Mouse (Mus musculus) forebrain, embryonic 11.5 days (tissue): ENCODE measurements around the gene Zzef1. TPM values are rescaled to one million over a fixed set of nuclear protein-coding genes. Genes with fewer than 3 reads are reported as not detected.

ENCODE experiments used
- ATAC-seq: fragments of 200-750 bp; cut with Nextera tagmentation; replicated peaks from 2 replicates; pipeline ENCODE4 v1.8.0; 2017; ENCODE audit warnings: moderate TSS enrichment; ENCODE audit not compliant: low FRiP score
- DNase-seq: peaks from one replicate; pipeline ENCODE4 v3.0.0-alpha.2; 2017; ENCODE audit warnings: low spot score
- H3K27ac ChIP-seq: fragments of 300-500 bp; sonication (generic); 2 replicates; pipeline ENCODE4 v1.5.1; 2014; ENCODE audit warnings: low read depth, low read length
- H3K27me3 ChIP-seq: fragments of 300-500 bp; sonication (generic); 2 replicates; pipeline ENCODE4 v1.6.1; 2014; ENCODE audit warnings: mild to moderate bottlenecking, low read length, mixed read lengths; ENCODE audit not compliant: control insufficient read depth, insufficient read depth
- H3K36me3 ChIP-seq: fragments of 300-500 bp; sonication (generic); 2 replicates; pipeline ENCODE4 v1.6.1; 2014; ENCODE audit warnings: mild to moderate bottlenecking, low read length, moderate library complexity, mixed read lengths; ENCODE audit not compliant: control insufficient read depth, insufficient read depth
- H3K4me1 ChIP-seq: fragments of 300-500 bp; sonication (generic); replicated peaks from 2 replicates; pipeline ENCODE4 v1.6.1; 2014; ENCODE audit warnings: low read length, mixed read lengths; ENCODE audit not compliant: control insufficient read depth, insufficient read depth
- H3K4me2 ChIP-seq: fragments of 300-500 bp; sonication (generic); 2 replicates; pipeline ENCODE4 v1.6.1; 2014; ENCODE audit warnings: low read depth, mild to moderate bottlenecking, low read length, moderate library complexity, mixed read lengths; ENCODE audit not compliant: severe bottlenecking
- H3K4me3 ChIP-seq: fragments of 300-500 bp; sonication (generic); 2 replicates; pipeline ENCODE4 v1.5.1; 2014; ENCODE audit warnings: low read depth, low read length
- H3K9ac ChIP-seq: fragments of 300-500 bp; sonication (generic); 2 replicates; pipeline ENCODE4 v1.6.1; 2014; ENCODE audit warnings: low read length
- H3K9me3 ChIP-seq: fragments of 300-500 bp; sonication (generic); 2 replicates; pipeline ENCODE4 v1.6.1; 2016; ENCODE audit warnings: low read length, mixed read lengths; ENCODE audit not compliant: control insufficient read depth
- WGBS: fragments of 180-500 bp; shearing (Covaris S2); extraction: QIAGEN DNeasy Blood & Tissue Kit; methylation state at CpG from one replicate; pipeline ENCODE4 v1.1.7; 2014; 5-methylcytosine and 5-hydroxymethylcytosine counted together
- polyA plus RNA-seq: library from polyadenylated mRNA; unstranded; fragments of >200 nt; fragmentation: Nextera tagmentation; extraction: Ambion mirVana; gene quantifications from 2 replicates; pipeline ENCODE4 v1.2.1, GENCODE M21; 2014

The Zzef1 gene
- polyA plus RNA-seq, 1 experiment from 2014 or later: 11.0 TPM

DNA sequence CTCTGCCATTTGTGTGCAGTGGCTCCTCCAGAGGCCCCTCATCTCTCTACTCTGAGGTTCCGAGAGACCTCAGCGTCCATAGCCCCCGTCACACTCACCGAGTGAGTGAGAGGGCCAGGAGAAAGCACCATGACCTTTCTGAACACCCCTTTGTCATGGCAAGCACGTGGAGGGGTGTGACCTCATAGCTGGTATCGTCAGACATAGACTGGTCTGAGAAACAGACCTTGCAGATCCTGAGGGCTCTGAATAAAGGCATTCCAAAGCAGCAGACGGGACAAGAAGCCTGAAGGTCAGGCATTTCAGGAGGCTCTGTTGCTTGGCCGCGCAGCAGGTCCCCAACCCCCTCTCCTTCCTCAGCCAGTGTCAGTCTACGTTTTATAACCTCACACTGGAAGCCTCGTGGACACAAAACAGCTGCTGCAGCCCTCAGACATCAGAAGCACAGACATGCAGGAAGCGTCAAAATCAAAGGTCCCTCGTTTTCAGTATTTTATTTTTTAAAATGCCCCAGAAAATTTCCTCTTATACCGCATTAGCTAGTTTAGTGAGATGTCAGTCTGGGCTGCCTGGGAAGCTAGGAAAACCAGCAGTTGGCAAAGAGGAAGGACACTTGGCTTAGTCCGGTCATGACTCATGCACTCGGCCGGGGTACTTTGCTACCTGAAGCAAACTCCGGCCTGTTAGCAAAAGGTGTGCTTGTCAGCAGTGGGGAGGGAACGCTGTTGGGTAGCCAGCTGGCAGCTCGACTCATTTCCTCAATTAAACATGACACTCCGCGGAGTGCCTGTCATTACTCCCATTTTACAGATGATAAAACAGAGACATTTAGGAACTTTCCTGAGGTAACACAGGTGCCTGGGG lies 155.3 kb downstream of the Zzef1 start:
- H3K9ac ChIP-seq: no peak overlapping the region
- no peak overlapping the region for H3K27ac ChIP-seq
- H3K9me3 ChIP-seq: no peaks in the 10 kb centered on the region
- DNase-seq (no peak), ATAC-seq (no peak)
- H3K27me3 ChIP-seq: no peaks in the 10 kb centered on the region
- 72% methylated on average over 22 of the region's 22 CpGs for WGBS
- H3K4me1 ChIP-seq: no peaks in the 10 kb centered on the region
- H3K4me2 ChIP-seq: no peak overlapping the region
- H3K36me3 ChIP-seq: no peaks in the 10 kb centered on the region
- no peak overlapping the region for H3K4me3 ChIP-seq

DNA sequence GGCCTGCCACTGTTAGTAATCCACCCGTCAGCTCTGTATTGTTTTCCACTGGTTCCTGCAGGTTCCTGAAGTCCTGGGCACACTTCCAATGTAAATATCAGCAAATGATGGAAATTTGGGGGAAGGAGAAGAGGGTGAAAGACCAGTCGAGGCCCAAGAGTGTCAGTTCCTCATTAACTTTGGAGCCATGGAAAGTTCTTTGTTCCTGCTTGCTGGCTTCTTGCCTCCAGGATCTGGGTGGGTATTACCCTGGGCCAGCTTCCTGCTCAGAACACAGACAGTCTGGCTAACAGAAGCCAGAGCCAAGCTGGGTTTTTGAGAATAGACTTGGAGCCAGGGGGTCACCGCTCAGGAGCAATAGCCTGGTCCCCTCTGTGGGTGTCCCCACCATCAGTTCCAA lies 156.2 kb downstream of the Zzef1 start:
- no peak overlapping the region for H3K9ac ChIP-seq
- DNase-seq (no peak), ATAC-seq (no peak)
- WGBS: 64% methylated on average over 3 of the region's 3 CpGs
- H3K27ac ChIP-seq: no peak overlapping the region
- no peaks in the 10 kb centered on the region for H3K9me3 ChIP-seq
- H3K4me1 ChIP-seq: no peaks in the 10 kb centered on the region
- H3K36me3 ChIP-seq: no peaks in the 10 kb centered on the region
- H3K27me3 ChIP-seq: no peaks in the 10 kb centered on the region
- H3K4me2 ChIP-seq: no peak overlapping the region
- H3K4me3 ChIP-seq: no peak overlapping the region

DNA sequence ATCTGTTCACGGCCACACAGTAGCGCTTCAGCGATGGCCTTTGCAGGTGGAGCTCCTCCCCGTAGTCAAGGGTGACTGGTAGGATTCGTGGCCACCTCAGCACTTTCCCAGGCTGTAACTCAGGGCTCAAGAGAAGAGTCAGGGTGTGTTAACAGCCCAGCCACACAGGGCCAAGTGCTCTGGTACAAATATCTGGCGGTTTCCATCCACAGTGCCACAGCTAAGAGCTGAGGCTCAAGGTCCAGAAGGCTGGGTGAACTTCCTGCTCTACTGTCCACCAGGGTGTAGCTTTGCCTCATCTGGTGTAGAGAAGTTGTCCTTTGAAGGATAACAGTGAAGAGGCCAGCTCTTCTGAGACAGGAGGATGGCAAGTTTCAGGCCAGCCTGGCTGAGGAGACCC lies 156.7 kb downstream of the Zzef1 start:
- no peaks in the 10 kb centered on the region for H3K9me3 ChIP-seq
- H3K36me3 ChIP-seq: no peaks in the 10 kb centered on the region
- no peaks in the 10 kb centered on the region for H3K4me1 ChIP-seq
- ATAC-seq (no peak), DNase-seq (no peak)
- WGBS: 93% methylated on average over 6 of the region's 6 CpGs
- no peak overlapping the region for H3K27ac ChIP-seq
- no peaks in the 10 kb centered on the region for H3K27me3 ChIP-seq
- H3K4me3 ChIP-seq: no peak overlapping the region
- no peak overlapping the region for H3K4me2 ChIP-seq
- H3K9ac ChIP-seq: no peak overlapping the region

DNA sequence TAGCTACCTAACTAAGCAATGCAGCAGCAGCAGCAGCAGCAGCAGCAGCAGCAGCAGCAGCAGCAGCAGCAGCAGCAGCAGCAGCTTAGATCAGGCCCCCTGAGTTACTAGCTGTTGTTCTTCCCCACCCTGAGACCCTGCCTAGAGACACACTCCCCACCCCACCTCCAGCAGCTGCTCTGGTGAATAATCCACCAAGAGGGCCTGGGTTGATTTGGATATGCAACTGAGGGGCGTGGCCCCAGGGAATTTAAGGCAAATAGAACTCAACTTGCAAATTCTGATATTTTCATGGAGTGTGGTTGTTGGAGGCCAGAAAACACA lies 157.1 kb downstream of the Zzef1 start:
- Histone ChIP-seq H3K9ac (no peak overlapping the region), H3K36me3 (no peaks in the 10 kb centered on the region), H3K9me3 (no peaks in the 10 kb centered on the region), H3K27ac (no peak overlapping the region), H3K4me3 (no peak overlapping the region), H3K27me3 (no peaks in the 10 kb centered on the region), H3K4me2 (no peak overlapping the region), H3K4me1 (no peaks in the 10 kb centered on the region)
- DNase-seq (no peak), ATAC-seq (no peak)
- WGBS: 83% methylated on average over 1 of the region's 1 CpGs

DNA sequence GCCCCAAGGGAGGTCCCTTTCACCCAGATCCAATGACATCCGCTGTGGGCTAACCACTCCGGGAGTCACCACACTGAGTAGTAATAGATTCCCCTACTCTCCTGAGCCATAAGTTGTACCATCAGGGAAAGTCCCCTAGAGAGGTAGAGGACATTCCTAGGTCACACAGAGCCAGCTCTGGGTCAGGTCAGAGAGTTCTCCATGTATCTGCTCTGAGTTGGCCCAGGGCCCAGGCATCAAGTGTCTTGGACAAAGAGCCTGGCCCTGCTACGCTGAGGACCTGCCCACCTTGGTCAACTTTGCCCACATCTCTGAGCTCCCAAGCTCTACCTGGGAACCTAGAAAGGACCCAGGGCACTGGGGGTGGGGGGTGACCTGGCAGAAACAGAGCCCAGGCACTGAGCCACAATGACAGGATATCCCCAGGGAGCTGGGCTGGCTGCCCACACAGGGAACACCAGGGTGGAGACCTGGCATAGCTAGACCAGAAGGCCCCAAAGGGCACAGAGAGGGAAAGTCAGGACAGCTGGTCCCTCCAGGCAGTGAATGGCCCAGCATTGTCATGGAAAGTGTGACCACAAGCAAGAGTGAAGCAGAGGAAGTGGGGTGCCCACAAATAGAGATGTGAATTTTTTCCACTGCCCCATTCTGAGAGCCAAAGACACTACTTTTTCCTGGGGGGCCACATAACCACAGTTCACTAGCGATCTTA lies 157.6 kb downstream of the Zzef1 start:
- WGBS: 90% methylated on average over 4 of the region's 4 CpGs
- H3K27me3 ChIP-seq: no peaks in the 10 kb centered on the region
- no peak for ATAC-seq
- no peaks in the 10 kb centered on the region for H3K36me3 ChIP-seq
- H3K9ac ChIP-seq: no peak overlapping the region
- no peak overlapping the region for H3K27ac ChIP-seq
- no peaks in the 10 kb centered on the region for H3K9me3 ChIP-seq
- no peaks in the 10 kb centered on the region for H3K4me1 ChIP-seq
- H3K4me2 ChIP-seq: no peak overlapping the region
- no peak for DNase-seq
- no peak overlapping the region for H3K4me3 ChIP-seq

DNA sequence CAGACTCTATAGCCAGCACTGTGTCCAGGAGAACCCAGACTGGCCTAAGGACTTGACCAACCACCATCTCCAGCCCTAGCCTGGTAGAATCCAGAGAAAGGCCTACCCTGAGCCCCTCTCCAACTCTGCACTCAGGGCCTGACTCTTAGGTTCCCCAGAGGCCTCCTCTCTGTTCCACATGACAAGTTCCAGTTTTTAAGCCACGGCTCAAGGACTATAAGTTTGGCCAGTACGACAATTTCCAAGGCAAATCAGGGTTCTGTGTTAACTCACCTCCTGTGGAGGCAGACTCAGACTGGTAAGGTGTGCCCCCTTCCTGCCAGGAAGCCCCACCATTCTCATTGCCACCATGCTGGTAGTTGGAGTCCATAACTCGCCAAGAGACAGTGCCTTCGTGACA lies 158.2 kb downstream of the Zzef1 start:
- H3K4me1 ChIP-seq: no peaks in the 10 kb centered on the region
- H3K4me2 ChIP-seq: no peak overlapping the region
- no peaks in the 10 kb centered on the region for H3K36me3 ChIP-seq
- DNase-seq (no peak), ATAC-seq (no peak)
- no peak overlapping the region for H3K9ac ChIP-seq
- H3K4me3 ChIP-seq: no peak overlapping the region
- 87% methylated on average over 4 of the region's 4 CpGs for WGBS
- no peak overlapping the region for H3K27ac ChIP-seq
- H3K9me3 ChIP-seq: no peaks in the 10 kb centered on the region
- H3K27me3 ChIP-seq: peaks cover under 1% of the 10 kb centered on the region; the same call in 1 of the 2 replicates

DNA sequence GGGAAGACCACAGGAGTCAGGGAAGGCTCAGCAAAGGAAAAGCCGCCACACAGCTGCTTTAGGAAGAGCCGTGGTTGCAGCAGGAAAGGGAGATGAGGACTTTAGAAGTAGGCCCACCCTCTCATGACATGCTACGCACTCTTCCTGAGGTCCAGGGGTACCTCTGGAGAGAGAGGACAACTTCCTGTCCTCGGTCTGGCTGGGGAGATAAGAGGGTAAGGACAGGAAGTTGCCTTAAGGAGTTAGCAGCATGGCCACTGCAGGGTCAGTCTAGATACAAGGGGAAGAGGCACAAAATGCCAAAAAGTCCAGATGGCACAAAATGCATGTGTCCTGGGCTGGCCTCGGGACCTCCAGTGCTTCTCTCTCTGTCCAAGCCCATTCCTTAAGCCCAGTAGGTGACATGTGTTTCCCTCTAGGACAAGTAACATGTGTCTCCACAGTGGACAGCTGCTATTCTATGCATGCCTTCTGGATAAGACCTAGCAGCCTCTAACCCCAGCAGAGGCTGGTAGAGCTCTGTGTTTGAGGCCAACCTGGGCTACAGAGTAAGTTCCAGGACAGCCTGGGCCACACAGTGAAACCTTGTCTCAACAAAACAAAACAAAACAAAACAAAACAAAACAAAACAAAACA lies 159.4 kb downstream of the Zzef1 start:
- Histone ChIP-seq H3K27ac (no peak overlapping the region), H3K4me3 (no peak overlapping the region), H3K36me3 (no peaks in the 10 kb centered on the region), H3K9me3 (no peaks in the 10 kb centered on the region), H3K9ac (no peak overlapping the region), H3K4me1 (no peaks in the 10 kb centered on the region), H3K4me2 (no peak overlapping the region), H3K27me3 (peaks cover 12% of the 10 kb centered on the region)
- ATAC-seq: no peak
- DNase-seq: no peak
- 82% methylated on average over 5 of the region's 5 CpGs for WGBS

DNA sequence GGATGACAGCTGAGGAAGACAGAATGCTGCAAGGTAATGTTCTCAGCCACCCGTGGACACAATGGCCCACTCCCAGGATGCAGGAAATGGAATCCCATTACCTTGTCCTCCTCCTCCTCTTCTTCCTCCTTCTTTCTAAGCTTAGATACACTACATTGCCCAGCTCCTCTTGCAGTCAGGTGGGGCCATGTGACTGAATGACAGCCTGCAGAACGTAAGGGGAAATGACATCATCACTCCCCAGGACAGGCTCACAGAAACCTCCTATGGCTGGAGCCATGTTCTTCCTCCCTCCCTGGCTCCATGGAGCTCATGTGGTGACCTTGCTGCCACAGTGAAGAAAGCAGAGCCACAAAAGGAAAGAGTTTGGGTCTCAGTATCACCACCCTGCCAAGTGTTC lies 161.3 kb downstream of the Zzef1 start:
- no peak overlapping the region for H3K27ac ChIP-seq
- no peak for ATAC-seq
- peaks cover 29% of the 10 kb centered on the region for H3K27me3 ChIP-seq
- no peak for DNase-seq
- 80% methylated on average over 2 of the region's 2 CpGs for WGBS
- H3K9ac ChIP-seq: no peak overlapping the region
- H3K36me3 ChIP-seq: no peaks in the 10 kb centered on the region
- H3K4me2 ChIP-seq: no peak overlapping the region
- H3K9me3 ChIP-seq: no peaks in the 10 kb centered on the region
- H3K4me3 ChIP-seq: no peak overlapping the region
- no peaks in the 10 kb centered on the region for H3K4me1 ChIP-seq
